Mouse (Mus musculus) heart, embryonic 12.5 days (tissue): ENCODE measurements around the gene Gm49339. TPM values are rescaled to one million over a fixed set of nuclear protein-coding genes. Genes with fewer than 3 reads are reported as not detected.
"Not testable (repeated sequence)": the region's sequence is repeated elsewhere in the genome, so short reads cannot be mapped to it uniquely, and the experiment has no call there.

Experiments
- ATAC-seq: fragments of 200-750 bp; cut with Nextera tagmentation; 2 replicates; pipeline ENCODE4 v1.8.0; 2017; ENCODE audit warnings: moderate TSS enrichment, moderate library complexity; ENCODE audit not compliant: insufficient number of reproducible peaks, low FRiP score
- H3K27ac ChIP-seq: fragments of 300-500 bp; sonication (generic); 2 replicates; pipeline ENCODE4 v1.5.1; 2016; ENCODE audit warnings: mild to moderate bottlenecking, moderate library complexity; ENCODE audit not compliant: poor library complexity, severe bottlenecking
- H3K27me3 ChIP-seq: fragments of 300-500 bp; sonication (generic); replicated peaks from 2 replicates; pipeline ENCODE4 v1.6.1; 2016; ENCODE audit warnings: mild to moderate bottlenecking, moderate library complexity
- H3K36me3 ChIP-seq: fragments of 300-500 bp; sonication (generic); 2 replicates; pipeline ENCODE4 v1.6.1; 2016; ENCODE audit warnings: mild to moderate bottlenecking, moderate library complexity
- H3K4me1 ChIP-seq: fragments of 300-500 bp; sonication (generic); replicated peaks from 2 replicates; pipeline ENCODE4 v1.6.1; 2016; ENCODE audit warnings: mild to moderate bottlenecking
- H3K4me2 ChIP-seq: fragments of 300-500 bp; sonication (generic); 2 replicates; pipeline ENCODE4 v1.6.1; 2016; ENCODE audit warnings: mild to moderate bottlenecking, moderate library complexity
- H3K4me3 ChIP-seq: fragments of 300-500 bp; sonication (generic); 2 replicates; pipeline ENCODE4 v1.5.1; 2016; ENCODE audit warnings: mild to moderate bottlenecking
- H3K9ac ChIP-seq: fragments of 300-500 bp; sonication (generic); 2 replicates; pipeline ENCODE4 v1.6.1; 2016; ENCODE audit warnings: mild to moderate bottlenecking, moderate library complexity
- H3K9me3 ChIP-seq: fragments of 300-500 bp; sonication (generic); replicated peaks from 2 replicates; pipeline ENCODE4 v1.6.1; 2016; ENCODE audit warnings: mild to moderate bottlenecking, moderate library complexity
- WGBS: fragments of 180-500 bp; shearing (Covaris S2); methylation state at CpG from one replicate; pipeline ENCODE4 v1.1.7; 2016; 5-methylcytosine and 5-hydroxymethylcytosine counted together
- polyA plus RNA-seq: library from polyadenylated mRNA; unstranded; fragments of >200 nt; fragmentation: Nextera tagmentation; extraction: Ambion mirVana; gene quantifications from 2 replicates; pipeline ENCODE4 v1.2.1, GENCODE M21; 2016

Gene Gm49339
- not detected in 2 replicates for polyA plus RNA-seq

DNA sequence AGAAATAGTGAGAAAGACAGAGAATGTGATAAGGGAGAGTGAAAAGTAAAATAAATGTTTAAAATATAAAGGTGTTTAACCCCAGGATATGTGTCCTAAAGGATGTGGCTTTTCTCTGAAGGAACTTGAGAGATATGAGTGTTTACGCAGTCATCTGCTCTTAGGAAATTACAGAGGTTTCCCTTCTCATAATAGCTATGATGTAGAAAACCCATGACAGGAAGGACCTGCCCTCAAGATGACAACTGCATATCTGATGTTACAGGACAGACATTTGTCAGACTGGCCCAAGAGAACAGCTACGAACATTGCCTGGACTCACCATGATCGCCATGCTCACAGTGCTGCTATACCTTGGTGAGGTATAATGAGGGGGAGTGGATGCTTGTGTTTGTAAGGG lies at the start of gene Gm49339, which contains the start of gene Lilr4b:
TSS of gene Gm49339 (plus strand) at position 216 of the 400 bp plus-strand sequence.
TSS of gene Lilr4b (plus strand) at position 236 of the 400 bp plus-strand sequence.
- H3K4me3 ChIP-seq, H3K4me1 ChIP-seq, H3K36me3 ChIP-seq, H3K27me3 ChIP-seq, H3K9me3 ChIP-seq, H3K9ac ChIP-seq, H3K4me2 ChIP-seq, ATAC-seq, H3K27ac ChIP-seq: not testable (repeated sequence)
- WGBS = 87% methylated on average over 1 of the region's 3 CpGs

DNA sequence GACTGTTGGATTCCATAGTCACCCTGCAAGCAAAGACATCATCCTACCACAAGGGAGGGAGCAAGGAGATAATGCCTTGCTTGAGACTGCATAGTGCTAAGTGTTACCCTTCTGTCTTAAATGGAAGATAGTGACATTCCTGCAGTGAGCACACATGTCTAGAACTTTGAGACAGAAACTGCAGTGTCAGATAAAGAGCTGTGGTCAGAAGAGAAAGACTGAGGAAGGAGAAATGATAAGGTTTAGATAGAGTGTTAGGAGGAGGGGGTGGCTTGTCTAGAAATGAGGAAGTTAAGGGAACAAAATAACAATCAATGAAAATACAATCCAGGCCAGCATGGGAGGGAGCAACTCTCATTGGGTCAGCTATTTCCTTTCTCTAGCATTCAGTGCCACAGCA lies 47.5 kb upstream of the Gm49339 start:
- Histone ChIP-seq H3K9ac (no peak overlapping the region), H3K9me3 (no peaks in the 10 kb centered on the region), H3K4me2 (no peak overlapping the region), H3K27me3 (no peaks in the 10 kb centered on the region), H3K27ac (no peak overlapping the region), H3K36me3 (no peaks in the 10 kb centered on the region), H3K4me3 (no peak overlapping the region), H3K4me1 (no peaks in the 10 kb centered on the region)
- ATAC-seq = no peak

DNA sequence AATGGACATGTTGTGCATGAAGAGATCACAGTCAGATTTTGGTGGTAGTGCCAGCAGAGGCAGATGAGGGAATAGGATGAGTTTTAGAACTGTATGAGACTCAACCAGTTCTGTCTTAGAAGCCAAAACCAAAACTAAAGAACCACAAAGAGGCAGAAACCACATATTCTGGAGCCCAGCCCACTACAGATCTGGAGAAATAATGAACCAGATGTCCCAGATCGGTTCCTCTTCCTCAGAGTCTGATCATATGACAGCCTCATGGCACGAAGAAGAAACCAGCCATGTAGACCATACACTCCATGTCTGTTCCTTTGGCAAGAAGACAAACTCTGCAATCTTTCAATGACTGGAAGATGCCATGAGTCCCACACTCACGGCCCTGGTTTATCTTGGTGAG lies 44.7 kb upstream of the Gm49339 start:
- H3K36me3 ChIP-seq = no peaks in the 10 kb centered on the region
- H3K4me1 ChIP-seq = no peaks in the 10 kb centered on the region
- ATAC-seq = no peak
- no peak overlapping the region for H3K4me3 ChIP-seq
- H3K9me3 ChIP-seq = no peaks in the 10 kb centered on the region
- H3K27ac ChIP-seq = no peak overlapping the region
- H3K27me3 ChIP-seq = no peaks in the 10 kb centered on the region
- H3K9ac ChIP-seq = no peak overlapping the region
- WGBS = 70% methylated on average over 3 of the region's 3 CpGs
- H3K4me2 ChIP-seq = no peak overlapping the region

DNA sequence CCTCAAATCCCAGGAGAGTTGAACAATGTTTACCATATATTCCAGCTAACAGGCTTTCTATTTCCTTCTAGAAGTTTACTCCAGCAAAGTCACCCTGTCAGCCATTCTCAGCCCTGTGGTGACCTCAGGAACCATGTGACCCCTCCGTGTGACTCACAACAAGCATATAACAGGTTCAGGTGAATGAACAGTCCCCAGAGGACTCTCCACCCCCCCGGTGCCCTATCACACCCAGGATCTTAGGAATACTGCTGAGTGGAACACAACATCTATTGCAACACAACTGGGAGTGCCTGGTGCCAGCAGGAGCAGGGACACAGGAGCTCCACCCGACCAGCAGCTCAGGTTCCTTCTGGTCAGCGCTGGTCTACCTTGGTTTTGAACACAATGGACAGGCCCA lies 28.8 kb upstream of the Gm49339 start:
- Histone ChIP-seq H3K4me1 (no peaks in the 10 kb centered on the region), H3K9ac (no peak overlapping the region), H3K27ac (no peak overlapping the region), H3K9me3 (no peaks in the 10 kb centered on the region), H3K4me2 (no peak overlapping the region), H3K4me3 (no peak overlapping the region), H3K36me3 (no peaks in the 10 kb centered on the region), H3K27me3 (no peaks in the 10 kb centered on the region)
- ATAC-seq = no peak
- 72% methylated on average over 4 of the region's 4 CpGs for WGBS

DNA sequence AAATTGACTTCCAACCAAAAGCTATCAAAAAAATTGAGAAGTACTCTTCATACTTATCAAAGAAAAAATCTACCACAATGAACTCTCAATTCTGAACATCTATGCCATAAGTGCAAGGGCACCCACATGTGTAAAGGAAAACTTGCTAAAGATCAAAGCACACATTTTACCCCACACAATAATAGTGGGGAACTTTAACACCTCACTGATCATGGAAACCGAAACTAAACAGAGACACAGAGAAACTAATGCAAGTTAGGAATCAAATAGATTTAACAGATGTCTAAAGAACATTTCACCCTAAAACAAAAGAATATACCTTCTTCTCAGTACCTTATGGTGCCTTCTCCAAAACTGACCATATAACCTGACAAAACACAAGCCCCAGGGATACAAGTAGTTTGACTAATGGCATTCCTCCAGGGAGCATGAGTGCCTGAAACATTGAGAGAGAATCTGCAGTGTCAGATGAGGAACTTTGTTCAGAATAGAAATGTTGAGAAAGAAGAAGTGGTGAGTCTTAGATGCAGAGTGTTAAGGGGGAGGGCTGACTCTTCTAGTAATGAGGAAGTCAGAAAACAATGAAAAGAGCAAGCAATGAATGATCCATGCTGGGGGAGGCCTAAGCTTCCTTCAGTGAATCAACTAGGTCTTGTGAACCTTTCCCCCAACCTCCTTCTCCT lies 26.7 kb upstream of the Gm49339 start:
- no peaks in the 10 kb centered on the region for H3K4me1 ChIP-seq
- no peak overlapping the region for H3K4me2 ChIP-seq
- H3K4me3 ChIP-seq = no peak overlapping the region
- no peaks in the 10 kb centered on the region for H3K9me3 ChIP-seq
- H3K36me3 ChIP-seq = no peaks in the 10 kb centered on the region
- H3K27me3 ChIP-seq = no peaks in the 10 kb centered on the region
- H3K9ac ChIP-seq = no peak overlapping the region
- ATAC-seq = no peak
- no peak overlapping the region for H3K27ac ChIP-seq
- 70% methylated on average over 1 of the region's 1 CpGs for WGBS

DNA sequence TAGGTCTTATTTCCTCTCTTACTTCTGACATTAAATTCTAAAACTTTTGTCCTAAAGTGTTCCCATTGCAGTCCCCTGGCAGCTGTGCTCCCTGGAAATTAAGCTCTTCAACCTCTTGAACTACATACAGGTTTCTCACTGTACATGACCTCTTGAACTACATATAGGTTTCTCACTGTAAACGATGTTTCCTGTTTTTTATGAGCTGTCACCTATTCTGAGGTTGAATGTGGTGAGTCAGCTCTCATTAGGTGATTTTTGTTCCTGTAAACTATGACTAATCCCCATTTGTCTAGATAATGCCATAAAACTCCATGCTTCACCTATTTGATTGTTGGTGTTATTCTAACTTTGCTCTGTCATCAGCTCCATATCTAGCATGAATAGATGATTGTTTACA lies 26.0 kb upstream of the Gm49339 start:
- Histone ChIP-seq H3K4me2 (no peak overlapping the region), H3K27ac (no peak overlapping the region), H3K9ac (no peak overlapping the region), H3K4me3 (no peak overlapping the region), H3K36me3 (no peaks in the 10 kb centered on the region), H3K9me3 (no peaks in the 10 kb centered on the region), H3K4me1 (no peaks in the 10 kb centered on the region), H3K27me3 (no peaks in the 10 kb centered on the region)
- WGBS = 60% methylated on average over 1 of the region's 1 CpGs
- ATAC-seq = no peak

DNA sequence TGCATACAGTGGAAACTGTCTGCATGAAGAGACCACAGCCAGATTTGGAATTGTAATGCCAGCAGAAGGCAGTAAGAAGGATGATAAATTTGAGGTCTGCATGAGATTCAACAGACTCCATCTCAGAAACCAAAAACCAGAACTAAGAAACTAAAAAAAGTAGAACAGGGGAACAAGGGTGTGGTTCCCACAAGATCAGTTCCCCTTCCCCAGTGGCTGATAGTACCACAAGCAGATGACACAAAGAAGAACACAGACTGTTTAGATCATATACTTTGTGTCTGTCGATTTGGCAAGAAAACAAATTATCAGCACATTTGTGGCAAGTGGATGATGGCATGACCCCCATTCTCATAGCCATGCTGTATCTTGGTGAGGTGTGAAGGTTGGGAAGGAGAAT lies 24.6 kb upstream of the Gm49339 start:
- Histone ChIP-seq H3K9ac (no peak overlapping the region), H3K27ac (no peak overlapping the region), H3K4me3 (no peak overlapping the region), H3K9me3 (no peaks in the 10 kb centered on the region), H3K4me1 (no peaks in the 10 kb centered on the region), H3K36me3 (no peaks in the 10 kb centered on the region), H3K4me2 (no peak overlapping the region), H3K27me3 (no peaks in the 10 kb centered on the region)
- ATAC-seq = no peak
- WGBS = 49% methylated on average over 1 of the region's 1 CpGs

DNA sequence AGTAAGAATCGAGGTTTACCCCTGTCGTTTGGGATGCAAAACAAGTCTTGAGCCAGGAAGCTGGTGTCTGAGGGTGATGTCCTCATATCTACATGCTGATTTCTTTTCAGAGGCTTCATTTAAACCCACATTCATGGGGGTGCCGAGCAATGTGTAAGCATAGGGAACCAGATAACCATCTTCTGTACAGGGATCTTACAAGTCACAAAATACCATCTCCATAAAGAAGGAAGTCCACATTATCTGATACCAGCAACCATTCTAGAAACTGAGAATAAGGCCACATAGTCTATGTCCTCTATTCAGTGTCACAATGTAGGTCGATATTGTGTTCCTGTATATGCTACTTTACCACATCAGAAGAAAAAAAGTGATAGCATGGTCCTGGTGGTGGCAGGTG lies 24.0 kb upstream of the Gm49339 start:
- Histone ChIP-seq H3K9me3 (no peaks in the 10 kb centered on the region), H3K9ac (no peak overlapping the region), H3K4me3 (no peak overlapping the region), H3K27me3 (no peaks in the 10 kb centered on the region), H3K4me1 (no peaks in the 10 kb centered on the region), H3K27ac (no peak overlapping the region), H3K36me3 (no peaks in the 10 kb centered on the region), H3K4me2 (no peak overlapping the region)
- 72% methylated on average over 4 of the region's 4 CpGs for WGBS
- ATAC-seq = no peak

DNA sequence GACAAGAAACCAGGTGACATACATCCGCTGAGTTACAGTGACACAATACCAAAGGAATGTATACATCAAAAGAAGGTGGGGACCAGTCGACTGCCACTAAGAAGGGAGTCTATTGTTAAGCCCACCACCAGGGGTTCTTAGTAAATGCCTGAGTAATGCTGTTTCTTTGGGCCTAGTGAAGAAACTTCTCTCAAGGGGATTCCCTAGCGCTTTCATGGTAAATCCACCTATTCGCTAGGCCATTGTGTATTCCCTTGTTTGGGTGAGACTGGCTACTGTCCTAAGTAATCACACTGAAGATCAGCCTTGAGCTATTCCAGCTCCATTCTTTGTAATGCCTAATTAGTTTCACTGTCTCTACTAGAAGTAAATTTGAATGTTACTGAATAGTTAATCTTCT lies 16.6 kb upstream of the Gm49339 start:
- H3K27ac ChIP-seq, H3K9me3 ChIP-seq, H3K27me3 ChIP-seq, H3K4me1 ChIP-seq, H3K36me3 ChIP-seq, H3K4me3 ChIP-seq, H3K4me2 ChIP-seq, ATAC-seq, H3K9ac ChIP-seq: not testable (repeated sequence)
- 58% methylated on average over 4 of the region's 4 CpGs for WGBS

DNA sequence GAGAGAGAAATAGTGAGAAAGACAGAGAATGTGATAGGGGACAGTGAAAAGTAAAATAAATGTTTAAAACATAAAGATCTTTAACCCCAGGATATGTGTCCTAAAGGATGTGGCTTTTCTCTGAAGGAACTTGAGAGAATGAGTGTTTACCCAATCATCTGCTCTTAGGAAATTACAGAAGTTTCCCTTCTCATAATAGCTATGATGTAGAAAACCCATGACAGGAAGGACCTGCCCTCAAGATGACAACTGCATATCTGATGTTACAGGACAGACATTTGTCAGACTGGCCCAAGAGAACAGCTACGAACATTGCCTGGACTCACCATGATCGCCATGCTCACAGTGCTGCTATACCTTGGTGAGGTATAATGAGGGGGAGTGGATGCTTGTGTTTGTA lies 10.3 kb downstream of the Gm49339 start, which contains the start of gene Lilrb4a:
TSS of gene Lilrb4a (plus strand) at position 266 of the 400 bp plus-strand sequence.
- not testable (repeated sequence) for ATAC-seq, H3K27ac ChIP-seq, H3K4me3 ChIP-seq, H3K9ac ChIP-seq, H3K9me3 ChIP-seq, H3K36me3 ChIP-seq, H3K27me3 ChIP-seq, H3K4me2 ChIP-seq, H3K4me1 ChIP-seq
- WGBS = 80% methylated on average over 1 of the region's 2 CpGs

DNA sequence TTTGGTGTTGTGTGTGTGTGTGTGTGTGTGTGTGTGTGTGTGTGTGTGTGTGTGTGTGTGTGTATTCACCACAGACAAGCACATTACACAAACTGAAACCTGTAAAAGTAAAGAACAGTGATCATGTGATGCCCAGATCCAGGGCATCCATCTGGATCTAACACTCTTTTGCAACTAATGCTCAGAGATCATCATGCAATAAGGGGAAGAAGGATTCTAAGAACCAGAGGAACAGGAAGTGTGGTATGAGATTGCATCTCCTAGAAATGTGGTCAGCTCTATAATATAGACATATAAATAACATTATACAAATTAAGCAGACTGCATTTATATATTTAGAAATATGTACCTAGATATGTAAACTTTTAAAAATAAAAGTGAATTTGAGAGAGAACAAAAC lies 39.6 kb downstream of the Gm49339 start:
- H3K36me3 ChIP-seq = no peaks in the 10 kb centered on the region
- no peaks in the 10 kb centered on the region for H3K27me3 ChIP-seq
- no peak overlapping the region for H3K4me3 ChIP-seq
- ATAC-seq = no peak
- H3K9me3 ChIP-seq = no peaks in the 10 kb centered on the region
- no peak overlapping the region for H3K4me2 ChIP-seq
- H3K9ac ChIP-seq = no peak overlapping the region
- H3K27ac ChIP-seq = no peak overlapping the region
- no peaks in the 10 kb centered on the region for H3K4me1 ChIP-seq

DNA sequence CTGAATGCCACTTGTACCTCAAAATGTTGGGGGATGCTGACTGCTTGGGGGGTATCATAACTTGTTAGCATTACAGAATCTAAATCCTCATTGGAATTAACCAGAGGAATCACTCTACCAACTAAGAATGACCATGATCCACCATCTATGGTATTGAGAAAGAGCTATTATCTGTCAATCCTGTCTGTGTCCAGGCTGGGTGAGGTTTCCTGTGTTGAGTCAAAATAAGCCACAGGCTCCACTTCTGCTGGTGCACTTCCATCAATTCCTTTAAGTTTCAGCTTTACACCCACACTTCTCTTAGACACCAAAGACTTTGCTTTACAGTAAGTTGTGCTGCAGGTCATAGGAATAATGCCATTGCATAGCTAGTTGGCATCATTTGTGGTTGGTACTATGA lies 41.0 kb downstream of the Gm49339 start:
- H3K27me3 ChIP-seq = no peaks in the 10 kb centered on the region
- H3K27ac ChIP-seq = no peak overlapping the region
- no peaks in the 10 kb centered on the region for H3K36me3 ChIP-seq

More for the DNA sequence above, 41.0 kb downstream of the Gm49339 start:
- H3K9ac ChIP-seq = no peak overlapping the region
- H3K4me1 ChIP-seq = no peaks in the 10 kb centered on the region
- H3K4me2 ChIP-seq = no peak overlapping the region
- no peaks in the 10 kb centered on the region for H3K9me3 ChIP-seq
- no peak for ATAC-seq
- no peak overlapping the region for H3K4me3 ChIP-seq
